Mouse (Mus musculus): ENCODE results near the gene Hexim1. TPM values are rescaled to one million over a fixed set of nuclear protein-coding genes. Genes with fewer than 3 reads are reported as not detected.

The Hexim1 gene
- total RNA-seq, 2 experiments from 2014 or later: 10.1 to 17.0 TPM

GRCm38 (mm10) chr11:103096979-103097894 is 18.8 kb upstream of the Hexim1 start:
- ATAC-seq (ENCODE audit: poor library complexity, severe bottlenecking): no peak

GRCm38 (mm10) chr11:103098531-103099190 is 17.4 kb upstream of the Hexim1 start:
- no peak for ATAC-seq (ENCODE audit: poor library complexity, severe bottlenecking)

- ATAC-seq (ENCODE audit: poor library complexity, severe bottlenecking): no peak
These were observed 16.6 kb upstream of the Hexim1 start for GRCm38 (mm10) chr11:103099352-103099940.

- no peak for ATAC-seq (ENCODE audit: poor library complexity, severe bottlenecking)
These were observed 15.7 kb upstream of the Hexim1 start for GRCm38 (mm10) chr11:103100361-103100760.

- ATAC-seq (ENCODE audit: poor library complexity, severe bottlenecking): peak; percentile 27
These were observed 14.6 kb upstream of the Hexim1 start, which contains the start of the genes Plcd3 and Acbd4 for GRCm38 (mm10) chr11:103101481-103101865. Gene Plcd3 (minus strand): TSS chr11:103101658. Gene Acbd4 (plus strand): TSS chr11:103101682.

GRCm38 (mm10) chr11:103101866-103102501 is 14.0 kb upstream of the Hexim1 start:
- 0 out of 2 replicates have a peak, but pooled peaks have one; percentile 9 for ATAC-seq (ENCODE audit: poor library complexity, severe bottlenecking)

GRCm38 (mm10) chr11:103102725-103103349 is 13.2 kb upstream of the Hexim1 start:
- ATAC-seq (ENCODE audit: poor library complexity, severe bottlenecking): peak; percentile 92

GRCm38 (mm10) chr11:103103621-103104020 is 12.4 kb upstream of the Hexim1 start:
- no peak for ATAC-seq (ENCODE audit: poor library complexity, severe bottlenecking)

GRCm38 (mm10) chr11:103104469-103104868 is 11.6 kb upstream of the Hexim1 start:
- no peak for ATAC-seq (ENCODE audit: poor library complexity, severe bottlenecking)

GRCm38 (mm10) chr11:103105180-103105725 is 10.8 kb upstream of the Hexim1 start:
- no peak for ATAC-seq (ENCODE audit: poor library complexity, severe bottlenecking)

- no peak for ATAC-seq (ENCODE audit: poor library complexity, severe bottlenecking)
These were observed 10.2 kb upstream of the Hexim1 start for GRCm38 (mm10) chr11:103105810-103106209.

GRCm38 (mm10) chr11:103106386-103106785 is 9.6 kb upstream of the Hexim1 start:
- ATAC-seq (ENCODE audit: poor library complexity, severe bottlenecking): no peak

GRCm38 (mm10) chr11:103111301-103111700 is 4.7 kb upstream of the Hexim1 start:
- ATAC-seq (ENCODE audit: poor library complexity, severe bottlenecking): no peak

- no peak for ATAC-seq (ENCODE audit: poor library complexity, severe bottlenecking)
These were observed 4.0 kb upstream of the Hexim1 start for GRCm38 (mm10) chr11:103111881-103112551.

- ATAC-seq (ENCODE audit: poor library complexity, severe bottlenecking): no peak
These were observed 3.5 kb upstream of the Hexim1 start for GRCm38 (mm10) chr11:103112552-103112912.

GRCm38 (mm10) chr11:103113005-103113404 is 3.0 kb upstream of the Hexim1 start:
- no peak for ATAC-seq (ENCODE audit: poor library complexity, severe bottlenecking)

GRCm38 (mm10) chr11:103113771-103114170 is 2.3 kb upstream of the Hexim1 start:
- ATAC-seq (ENCODE audit: poor library complexity, severe bottlenecking): no peak

GRCm38 (mm10) chr11:103114270-103114943 is 1.6 kb upstream of the Hexim1 start:
- no peak for ATAC-seq (ENCODE audit: poor library complexity, severe bottlenecking)

All from megakaryocyte, adult 5-6 weeks (primary cell).